Mouse (Mus musculus): ENCODE results near the gene Syt16.

DNA sequence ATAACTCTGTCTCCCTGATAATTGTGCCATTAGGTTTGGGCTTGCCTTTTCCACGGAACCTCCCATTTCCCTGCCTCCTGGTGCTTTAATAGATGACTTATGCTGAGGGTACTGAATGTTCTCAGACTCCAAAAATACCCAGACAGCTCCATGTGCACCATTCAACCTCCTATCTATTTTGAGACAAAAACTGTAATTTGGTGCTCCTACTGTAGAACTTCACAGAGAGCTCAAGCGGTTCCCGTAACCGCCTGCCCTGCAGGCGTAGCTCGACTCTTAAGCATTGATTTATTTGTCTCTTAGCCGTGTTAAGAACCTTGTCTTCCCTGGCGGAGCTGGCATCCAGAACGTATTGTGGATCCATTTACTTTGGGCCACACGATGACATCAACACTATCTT is 233.3 kb downstream of the Syt16 start:
- no peak for TF ChIP-seq ZMIZ1 (IDR thresholded peaks at IDR 0.05; ENCODE audit: low read depth, low read length)
- TF ChIP-seq CTCF (conservative IDR thresholded peaks at IDR 0.05 in 1 of 2, IDR thresholded peaks at IDR 0.05 in 1 of 2; ENCODE audit: low read depth in 2 of 2, low read length in 2 of 2) = no peak
- TF ChIP-seq SMC3 (IDR thresholded peaks at IDR 0.05; ENCODE audit: low read depth, low read length) = no peak
- no peak for TF ChIP-seq POLR2A (IDR thresholded peaks at IDR 0.05; ENCODE audit: low read depth, low read length)
- no peak for TF ChIP-seq E2F4 (IDR thresholded peaks at IDR 0.05; ENCODE audit: insufficient replicate concordance, low read depth, low read length)
- TF ChIP-seq EP300 (IDR thresholded peaks at IDR 0.05; ENCODE audit: low read length) = no peak
- TF ChIP-seq POLR2AphosphoS2 (IDR thresholded peaks at IDR 0.05; ENCODE audit: low read depth, low read length) = no peak
- TF ChIP-seq JUND (conservative IDR thresholded peaks at IDR 0.05; ENCODE audit: low read depth, low read length) = no peak
- TF ChIP-seq USF1 (IDR thresholded peaks at IDR 0.05; ENCODE audit: low read depth, low read length) = no peak
